Mouse (Mus musculus) kidney, embryonic 14.5 days (tissue): ENCODE data around the gene Ldhc. TPM values are rescaled to one million over a fixed set of nuclear protein-coding genes. Genes with fewer than 3 reads are reported as not detected.
A peak's percentile ranks its signal among the peaks of the same experiment; 100 is the strongest.

Source experiments
- ATAC-seq: fragments of 200-750 bp; cut with Nextera tagmentation; 2 replicates; pipeline ENCODE4 v1.8.0; 2017; ENCODE audit warnings: moderate number of reproducible peaks, mild to moderate bottlenecking, moderate TSS enrichment, moderate library complexity; ENCODE audit not compliant: low FRiP score, low TSS enrichment
- H3K27ac ChIP-seq: fragments of 300-500 bp; sonication (generic); 2 replicates; pipeline ENCODE4 v1.5.1; 2014; ENCODE audit warnings: low read depth, mild to moderate bottlenecking, low read length, moderate library complexity, mixed read lengths
- H3K27me3 ChIP-seq: fragments of 300-500 bp; sonication (generic); 2 replicates; pipeline ENCODE4 v1.6.1; 2014; ENCODE audit warnings: mild to moderate bottlenecking, low read length; ENCODE audit not compliant: control insufficient read depth, insufficient read depth
- H3K36me3 ChIP-seq: fragments of 300-500 bp; sonication (generic); 2 replicates; pipeline ENCODE4 v1.6.1; 2014; ENCODE audit warnings: low read length, mixed read lengths; ENCODE audit not compliant: control insufficient read depth, insufficient read depth
- H3K4me1 ChIP-seq: fragments of 300-500 bp; sonication (generic); 2 replicates; pipeline ENCODE4 v1.6.1; 2014; ENCODE audit warnings: low read length, mixed read lengths; ENCODE audit not compliant: control insufficient read depth, insufficient read depth
- H3K4me2 ChIP-seq: fragments of 300-500 bp; sonication (generic); replicated peaks from 2 replicates; pipeline ENCODE4 v1.6.1; 2014; ENCODE audit warnings: low read depth, mild to moderate bottlenecking, low read length
- H3K4me3 ChIP-seq: fragments of 300-500 bp; sonication (generic); 2 replicates; pipeline ENCODE4 v1.5.1; 2014; ENCODE audit warnings: mild to moderate bottlenecking, low read length
- H3K9ac ChIP-seq: fragments of 300-500 bp; sonication (generic); 2 replicates; pipeline ENCODE4 v1.6.1; 2014; ENCODE audit warnings: low read depth, mild to moderate bottlenecking, low read length, moderate library complexity
- H3K9me3 ChIP-seq: fragments of 300-500 bp; sonication (generic); 2 replicates; pipeline ENCODE4 v1.6.1; 2016; ENCODE audit warnings: low read length; ENCODE audit not compliant: control insufficient read depth
- WGBS: fragments of 180-500 bp; shearing (Covaris S2); extraction: QIAGEN DNeasy Blood & Tissue Kit; methylation state at CpG from one replicate; pipeline ENCODE4 v1.1.7; 2014; 5-methylcytosine and 5-hydroxymethylcytosine counted together
- polyA plus RNA-seq: library from polyadenylated mRNA; unstranded; fragments of >200 nt; fragmentation: Nextera tagmentation; extraction: Ambion mirVana; gene quantifications from 2 replicates; pipeline ENCODE4 v1.2.1, GENCODE M21; 2014

The Ldhc gene
- polyA plus RNA-seq, 1 experiment from 2014 or later, result not detected

DNA sequence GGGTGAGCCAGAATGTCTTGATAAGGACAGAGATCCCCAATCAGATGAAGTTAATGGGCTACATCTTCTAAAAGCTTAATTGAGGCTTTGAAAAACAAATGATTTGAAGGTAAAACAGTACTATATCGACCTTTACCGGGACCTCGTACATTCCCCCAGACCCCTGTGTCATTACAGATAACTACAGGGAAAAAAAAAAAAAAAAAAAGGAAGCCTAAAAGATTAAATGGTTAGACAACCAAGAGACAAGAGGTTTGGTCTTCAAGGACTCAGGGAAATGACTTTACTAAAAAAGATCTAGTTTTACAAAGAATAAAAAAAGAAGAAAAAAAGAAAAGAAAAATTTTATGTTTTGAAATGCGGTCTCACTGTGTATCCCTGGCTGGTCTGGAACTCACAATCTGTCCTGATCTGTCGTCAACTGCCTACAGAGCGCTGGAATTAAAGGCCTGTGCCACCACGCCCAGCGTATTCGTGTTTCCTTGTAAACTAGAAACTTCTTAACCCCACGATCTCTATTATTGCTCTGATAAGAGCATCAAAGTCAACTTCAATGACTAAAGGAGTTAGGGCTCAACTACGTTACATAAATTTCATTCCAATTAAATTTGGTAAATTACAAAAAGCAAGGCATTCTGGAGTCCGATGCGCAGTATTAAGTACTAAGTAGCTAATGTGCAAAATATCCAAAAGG, 57.8 kb downstream of the Ldhc start:
- 15% methylated on average over 13 of the region's 13 CpGs for WGBS
- no peaks in the 10 kb centered on the region for H3K9me3 ChIP-seq
- H3K4me1 ChIP-seq, result peaks cover 14% of the 10 kb centered on the region; the same call in 1 of the 2 replicates
- ATAC-seq, result no peak
- peak overlapping the region; percentile 67 for H3K4me3 ChIP-seq
- no peaks in the 10 kb centered on the region; the same call in 1 of the 2 replicates for H3K36me3 ChIP-seq
- peak overlapping the region; percentile 97; the same call in 1 of the 2 replicates for H3K27ac ChIP-seq
- no peaks in the 10 kb centered on the region for H3K27me3 ChIP-seq
- peak overlapping the region; percentile 86 for H3K9ac ChIP-seq
- peak overlapping the region; percentile 67 for H3K4me2 ChIP-seq

DNA sequence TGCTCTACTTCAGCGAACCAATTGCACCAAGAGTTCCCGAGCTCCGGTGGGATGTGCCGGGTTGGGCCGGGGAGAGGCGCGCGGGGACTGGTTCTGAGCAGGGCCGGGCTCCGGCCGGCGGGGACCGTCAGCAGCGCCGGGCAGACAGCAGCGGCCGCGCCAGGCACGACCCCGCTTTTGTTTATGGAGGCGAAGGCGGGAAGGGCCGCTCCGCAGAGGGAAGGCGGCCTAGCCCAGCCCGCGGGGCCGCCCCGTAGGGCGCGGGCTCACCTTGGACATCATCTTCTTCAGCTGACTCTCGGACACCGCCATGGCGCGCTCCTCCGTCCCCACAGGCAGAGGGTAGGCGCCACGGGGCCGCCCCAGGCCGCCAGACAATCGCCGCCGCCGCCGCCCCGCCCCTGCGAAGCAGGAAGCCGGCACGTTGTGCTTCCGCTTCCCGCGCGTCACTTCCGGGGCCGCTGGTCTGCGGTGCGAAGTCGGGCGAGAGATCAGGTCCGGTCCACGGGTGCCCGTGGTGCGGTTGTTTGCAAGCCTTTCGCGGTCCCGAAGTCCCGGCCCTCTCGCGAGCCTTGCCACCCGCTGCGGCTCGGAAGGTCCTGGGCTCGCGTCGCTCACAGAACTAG, 58.7 kb downstream of the Ldhc start, which contains the start of gene Tsg101:
TSS of gene Tsg101 (minus strand) at position 419 of the 626 bp plus-strand sequence.
- Histone ChIP-seq H3K36me3 (no peaks in the 10 kb centered on the region; the same call in 1 of the 2 replicates), H3K27me3 (no peaks in the 10 kb centered on the region), H3K9me3 (no peaks in the 10 kb centered on the region), H3K4me2 (peak within 1 kb of the TSS; percentile 70), H3K27ac (peak within 1 kb of the TSS; percentile 97), H3K4me3 (peak within 1 kb of the TSS; percentile 67), H3K9ac (peak within 1 kb of the TSS; percentile 86), H3K4me1 (peaks cover 14% of the 10 kb centered on the region; the same call in 1 of the 2 replicates)
- ATAC-seq, result peak; percentile 95
- under 1% methylated on average over 67 of the region's 75 CpGs for WGBS

DNA sequence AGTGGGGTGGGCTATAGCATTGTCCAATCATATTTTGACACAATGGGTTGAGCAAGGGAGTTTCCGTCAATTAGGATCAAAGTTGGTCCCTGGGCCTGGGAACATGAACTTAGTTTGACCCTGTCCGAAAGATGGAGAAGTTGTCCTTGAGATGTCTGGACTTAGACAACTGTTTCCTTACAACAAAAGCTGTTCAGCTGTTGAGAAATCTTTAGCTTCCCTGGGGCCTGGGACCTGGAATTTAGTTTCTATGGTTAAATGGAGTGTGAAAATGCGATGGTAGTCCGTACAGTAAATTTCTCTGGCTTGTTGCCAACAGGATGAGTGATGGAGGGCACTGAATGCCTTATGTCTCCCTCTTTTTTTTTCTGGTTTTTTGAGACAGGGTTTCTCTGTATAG, 61.1 kb downstream of the Ldhc start:
- 71% methylated on average over 4 of the region's 4 CpGs for WGBS
- no peak overlapping the region for H3K9ac ChIP-seq
- H3K4me3 ChIP-seq, result no peak overlapping the region
- peaks cover 14% of the 10 kb centered on the region; the same call in 1 of the 2 replicates for H3K4me1 ChIP-seq
- H3K27me3 ChIP-seq, result no peaks in the 10 kb centered on the region
- no peak overlapping the region for H3K27ac ChIP-seq
- H3K36me3 ChIP-seq, result peaks cover 4% of the 10 kb centered on the region; the same call in 1 of the 2 replicates
- no peak overlapping the region for H3K4me2 ChIP-seq
- no peak for ATAC-seq
- no peaks in the 10 kb centered on the region for H3K9me3 ChIP-seq

Other genes starting within 250 kb of the Ldhc start
- gene Sergef, start 221.4 kb upstream of the Ldhc start, polyA plus RNA-seq, result 10.9 and 15.7 TPM in 2 replicates
- gene Tph1, start 188.7 kb upstream of the Ldhc start, polyA plus RNA-seq, result 0.86 and 1.1 TPM in 2 replicates
- 33.6 and 37.9 TPM in 2 replicates for gene Saal1, start 150.5 kb upstream of the Ldhc start, polyA plus RNA-seq
- gene Saa3, start 145.5 kb upstream of the Ldhc start, polyA plus RNA-seq, result 0.20 TPM in 1 of 2 replicates, not detected in the other
- gene Saa4, start 128.6 kb upstream of the Ldhc start, polyA plus RNA-seq, result not detected in 2 replicates
- gene Saa1, start 118.2 kb upstream of the Ldhc start, polyA plus RNA-seq, result 2.3 and 2.6 TPM in 2 replicates
- 0.74 TPM in 1 of 2 replicates, not detected in the other for gene Saa2, start 109.4 kb upstream of the Ldhc start, polyA plus RNA-seq
- 11.1 and 25.6 TPM in 2 replicates for gene Hps5, start 65.1 kb upstream of the Ldhc start, polyA plus RNA-seq
- gene Gtf2h1, start 65.1 kb upstream of the Ldhc start, polyA plus RNA-seq, result 37.0 and 43.2 TPM in 2 replicates
- gene Ldha, start 19.7 kb upstream of the Ldhc start, polyA plus RNA-seq, result 1,311 and 1,396 TPM in 2 replicates
- gene Tsg101, start 58.8 kb downstream of the Ldhc start, polyA plus RNA-seq, result 183 and 204 TPM in 2 replicates
- 10.1 and 13.6 TPM in 2 replicates for gene Uevld, start 97.3 kb downstream of the Ldhc start, polyA plus RNA-seq
- not detected in 2 replicates for gene Gm9999, start 122.4 kb downstream of the Ldhc start, polyA plus RNA-seq
- gene Spty2d1, start 147.2 kb downstream of the Ldhc start, polyA plus RNA-seq, result 9.6 and 15.7 TPM in 2 replicates
- gene Tmem86a, start 189.4 kb downstream of the Ldhc start, polyA plus RNA-seq, result 18.3 and 22.9 TPM in 2 replicates